Mouse (Mus musculus): Measurements from ENCODE around the gene Spa17.

The Spa17 gene

GRCm38 (mm10) chr9:37616770-37617169 lies 3.2 kb upstream of the Spa17 start:
- no peak for DNase-seq (ENCODE audit: low spot score)

- DNase-seq (ENCODE audit: low spot score): no peak
Observed at GRCm38 (mm10) chr9:37615220-37615619, 1.7 kb upstream of the Spa17 start.

- no peak for DNase-seq (ENCODE audit: low spot score)
Observed at GRCm38 (mm10) chr9:37614316-37614715, 794 bp upstream of the Spa17 start.

GRCm38 (mm10) chr9:37613911-37614280 lies 374 bp upstream of the Spa17 start:
- no peak for DNase-seq (ENCODE audit: low spot score)

- DNase-seq (ENCODE audit: low spot score): no peak
Observed at GRCm38 (mm10) chr9:37609558-37609957, 4.0 kb downstream of the Spa17 start.

- no peak for DNase-seq (ENCODE audit: low spot score)
Observed at GRCm38 (mm10) chr9:37605089-37605488, 8.4 kb downstream of the Spa17 start.

- no peak for DNase-seq (ENCODE audit: low spot score)
Observed at GRCm38 (mm10) chr9:37600538-37601205, 12.8 kb downstream of the Spa17 start.

- no peak for DNase-seq (ENCODE audit: low spot score)
Observed at GRCm38 (mm10) chr9:37598637-37599036, 14.9 kb downstream of the Spa17 start.

GRCm38 (mm10) chr9:37595570-37595969 lies 18.0 kb downstream of the Spa17 start:
- no peak for DNase-seq (ENCODE audit: low spot score)

- DNase-seq (ENCODE audit: low spot score): no peak
Observed at GRCm38 (mm10) chr9:37593690-37594089, 19.8 kb downstream of the Spa17 start.

- DNase-seq (ENCODE audit: low spot score): no peak
Observed at GRCm38 (mm10) chr9:37592633-37593032, 20.9 kb downstream of the Spa17 start.

GRCm38 (mm10) chr9:37592025-37592424 lies 21.5 kb downstream of the Spa17 start:
- DNase-seq (ENCODE audit: low spot score): no peak

- no peak for DNase-seq (ENCODE audit: low spot score)
Observed at GRCm38 (mm10) chr9:37590381-37590780, 23.1 kb downstream of the Spa17 start.

GRCm38 (mm10) chr9:37586718-37587117 lies 26.8 kb downstream of the Spa17 start:
- no peak for DNase-seq (ENCODE audit: low spot score)

GRCm38 (mm10) chr9:37583594-37583993 lies 29.9 kb downstream of the Spa17 start:
- DNase-seq (ENCODE audit: low spot score): no peak

GRCm38 (mm10) chr9:37576436-37576930 lies 37.0 kb downstream of the Spa17 start:
- DNase-seq (ENCODE audit: low spot score): peak; percentile 47

- no peak for DNase-seq (ENCODE audit: low spot score)
Observed at GRCm38 (mm10) chr9:37572204-37572876, 41.2 kb downstream of the Spa17 start.

GRCm38 (mm10) chr9:37569231-37569835 lies 44.2 kb downstream of the Spa17 start:
- DNase-seq (ENCODE audit: low spot score): no peak

- DNase-seq (ENCODE audit: low spot score): no peak
Observed at GRCm38 (mm10) chr9:37568605-37569214, 44.8 kb downstream of the Spa17 start.

GRCm38 (mm10) chr9:37567892-37568604 lies 45.5 kb downstream of the Spa17 start:
- no peak for DNase-seq (ENCODE audit: low spot score)

- no peak for DNase-seq (ENCODE audit: low spot score)
Observed at GRCm38 (mm10) chr9:37567454-37567853, 46.1 kb downstream of the Spa17 start.

- no peak for DNase-seq (ENCODE audit: low spot score)
Observed at GRCm38 (mm10) chr9:37567019-37567418, 46.5 kb downstream of the Spa17 start.
